Comparison of ENCODE assay signal across 17 mouse cellular contexts in genomic region chr9:115477556-115478220, GRCm38 (mm10).
"Had no signal": no experiment of that assay in that cellular context is flagged by ENCODE, and none has a peak within 500 bp of the region (broad histone marks: within the 10 kb centered on the region; RNA-seq: fewer than 3 reads in every experiment).

No protein-coding gene starts in this region.

- ATAC-seq: midbrain, embryonic 15.5 days had no signal

- H3K4me3 ChIP-seq: kidney, embryonic 15.5 days; left cerebral cortex, adult 2 months; limb, embryonic 15.5 days; liver, embryonic 15.5 days; megakaryocyte, embryonic 14.5 days; midbrain, embryonic 15.5 days; neural tube, embryonic 12.5 days had no signal

- H3K4me1 ChIP-seq: kidney, embryonic 15.5 days; limb, embryonic 15.5 days had no signal

- DNase-seq: kidney, adult 2 months; kidney, postnatal 14 days; lung, embryonic 14.5 days; lung, postnatal 10 days; retina, postnatal 1 day; right cerebral cortex, postnatal 4 days; spleen, adult 18-20 months; thymus, adult 18-20 months; thymus, postnatal 36 days had no signal

- H3K9ac ChIP-seq: kidney, embryonic 15.5 days; limb, embryonic 15.5 days; liver, embryonic 15.5 days; lung, embryonic 14.5 days; midbrain, embryonic 15.5 days; neural tube, embryonic 12.5 days had no signal

- H3K9me3 ChIP-seq: kidney, embryonic 15.5 days; limb, embryonic 15.5 days; liver, embryonic 15.5 days; megakaryocyte, embryonic 14.5 days; midbrain, embryonic 15.5 days had no signal

- H3K36me3 ChIP-seq: kidney, embryonic 15.5 days; limb, embryonic 15.5 days; liver, embryonic 15.5 days; midbrain, embryonic 15.5 days; neural tube, embryonic 12.5 days had no signal

- H3K27ac ChIP-seq: kidney, embryonic 15.5 days; left cerebral cortex, adult 2 months; limb, embryonic 15.5 days; macrophage; midbrain, embryonic 15.5 days; neural tube, embryonic 12.5 days had no signal

- H3K27me3 ChIP-seq: limb, embryonic 15.5 days; liver, embryonic 15.5 days; midbrain, embryonic 15.5 days; neural tube, embryonic 12.5 days had no signal
